Mouse (Mus musculus) heart, postnatal 0 days (tissue): Measurements from ENCODE around the gene Cpvl.

ENCODE experiments used
- CTCF ChIP-seq: IDR thresholded peaks from 2 replicates; pipeline ENCODE4 v1.5.1; 2016; ENCODE audit warnings: antibody characterized with exemption, control low read depth, low read depth
- EP300 ChIP-seq: IDR thresholded peaks from 2 replicates; pipeline ENCODE4 v1.6.1; 2016; ENCODE audit warnings: antibody characterized with exemption, low read depth

GRCm38 (mm10) chr6:54009293-54009692 is 30.8 kb upstream of the Cpvl start:
- no peak for TF ChIP-seq CTCF
- TF ChIP-seq EP300: no peak
